Mouse (Mus musculus): ENCODE data around the gene Ubap2l. TPM values are rescaled to one million over a fixed set of nuclear protein-coding genes. Genes with fewer than 3 reads are reported as not detected.

The Ubap2l gene
- polyA plus RNA-seq, 1 experiment from 2014 or later, result 148 TPM

DNA sequence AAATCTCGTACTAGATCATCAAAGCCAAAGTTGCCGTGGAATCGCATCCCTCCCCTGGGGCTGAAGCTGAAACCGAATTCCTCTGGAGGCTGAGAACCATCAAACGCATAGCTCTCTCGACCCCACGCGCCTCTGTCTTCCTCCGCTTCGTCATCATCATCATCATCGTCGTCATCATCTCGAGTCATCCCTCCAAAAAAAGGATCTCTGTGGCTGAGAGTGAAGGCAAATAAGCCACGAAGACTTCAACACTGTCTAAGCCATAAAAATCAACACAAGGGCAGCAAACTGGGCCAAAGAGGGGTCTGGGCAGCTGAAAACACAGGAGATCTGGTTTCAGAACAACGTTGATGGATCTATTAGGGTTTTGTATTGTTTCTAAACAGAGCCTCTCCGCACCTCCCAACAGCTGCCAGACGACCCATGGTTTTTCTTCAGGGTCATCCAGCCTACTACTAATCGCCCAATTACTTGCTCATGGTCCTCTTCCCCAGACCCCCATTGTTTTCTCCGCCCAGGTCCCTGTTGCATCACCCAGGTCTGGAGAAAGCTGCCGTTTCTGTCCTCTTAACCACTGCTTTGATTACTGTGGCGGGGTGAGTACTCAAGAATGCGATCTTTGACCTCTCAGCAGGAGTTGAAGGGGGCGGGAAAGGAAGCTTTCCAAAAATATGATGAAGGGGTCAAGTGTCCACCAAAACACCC, 54.5 kb downstream of the Ubap2l start:
- Histone ChIP-seq H3K4me3 (peak overlapping the region; percentile 76), H3K9ac (peak overlapping the region; percentile 84), H3K4me2 (peak overlapping the region; percentile 91), H3K27me3 (no peaks in the 10 kb centered on the region), H3K27ac (replicated peaks) (peak overlapping the region; percentile 91), H3K4me1 (replicated peaks) (peaks cover 22% of the 10 kb centered on the region), H3K36me3 (peaks cover 50% of the 10 kb centered on the region), H3K9me3 (no peaks in the 10 kb centered on the region)
- 13% methylated on average over 23 of the region's 23 CpGs for WGBS
- ATAC-seq (ENCODE audit: low read depth), result peak; percentile 68; the same call in 1 of the 2 replicates

GRCm38 (mm10) chr3:89994807-89995515, 57.5 kb downstream of the Ubap2l start:
- H3K9ac ChIP-seq, result no peak overlapping the region
- no peak overlapping the region for H3K4me3 ChIP-seq
- H3K4me2 ChIP-seq, result no peak overlapping the region
- no peaks in the 10 kb centered on the region for H3K9me3 ChIP-seq
- no peak overlapping the region for H3K27ac ChIP-seq (replicated peaks)
- H3K4me1 ChIP-seq (replicated peaks), result peaks cover 22% of the 10 kb centered on the region
- no peaks in the 10 kb centered on the region for H3K27me3 ChIP-seq
- no peak for ATAC-seq (ENCODE audit: low read depth)
- H3K36me3 ChIP-seq, result peaks cover 26% of the 10 kb centered on the region
- WGBS, result 94% methylated on average over 5 of the region's 5 CpGs

- WGBS, result 96% methylated on average over 4 of the region's 4 CpGs
Observed at GRCm38 (mm10) chr3:89987822-89988221, 64.6 kb downstream of the Ubap2l start.

DNA sequence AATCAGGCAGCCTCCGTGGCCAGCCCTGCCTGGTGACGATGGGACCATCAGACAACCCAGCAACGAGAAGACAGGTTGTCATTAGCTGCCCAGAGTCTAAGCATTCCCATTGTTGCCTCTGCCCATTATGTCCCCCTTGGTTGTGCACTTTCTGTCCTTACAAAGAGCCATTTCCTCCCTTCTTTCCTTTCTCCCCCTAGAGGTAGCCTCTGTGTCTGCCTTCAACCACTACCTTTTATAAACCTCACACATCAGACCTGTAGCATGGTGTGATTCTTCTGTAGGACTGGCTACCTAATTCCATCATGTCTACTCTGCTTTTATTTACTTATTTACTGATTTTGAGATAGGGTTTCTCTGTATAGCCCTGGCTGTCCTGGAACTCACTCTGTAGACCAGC, 65.2 kb downstream of the Ubap2l start:
- ATAC-seq (ENCODE audit: low read depth), result no peak
- Histone ChIP-seq H3K4me3 (no peak overlapping the region), H3K4me1 (replicated peaks) (no peaks in the 10 kb centered on the region), H3K27ac (replicated peaks) (no peak overlapping the region), H3K9me3 (no peaks in the 10 kb centered on the region), H3K4me2 (no peak overlapping the region), H3K27me3 (no peaks in the 10 kb centered on the region), H3K36me3 (no peaks in the 10 kb centered on the region), H3K9ac (no peak overlapping the region)
- WGBS, result 59% methylated on average over 3 of the region's 3 CpGs

More at GRCm38 (mm10) chr3:89987822-89988221, 64.6 kb downstream of the Ubap2l start:
- no peak for ATAC-seq (ENCODE audit: low read depth)
- H3K27me3 ChIP-seq, result no peaks in the 10 kb centered on the region
- no peaks in the 10 kb centered on the region for H3K4me1 ChIP-seq (replicated peaks)
- H3K27ac ChIP-seq (replicated peaks), result no peak overlapping the region
- H3K4me3 ChIP-seq, result no peak overlapping the region
- peaks cover 3% of the 10 kb centered on the region; the same call in 1 of the 2 replicates for H3K36me3 ChIP-seq
- no peak overlapping the region for H3K9ac ChIP-seq
- H3K9me3 ChIP-seq, result no peaks in the 10 kb centered on the region
- no peak overlapping the region for H3K4me2 ChIP-seq

DNA sequence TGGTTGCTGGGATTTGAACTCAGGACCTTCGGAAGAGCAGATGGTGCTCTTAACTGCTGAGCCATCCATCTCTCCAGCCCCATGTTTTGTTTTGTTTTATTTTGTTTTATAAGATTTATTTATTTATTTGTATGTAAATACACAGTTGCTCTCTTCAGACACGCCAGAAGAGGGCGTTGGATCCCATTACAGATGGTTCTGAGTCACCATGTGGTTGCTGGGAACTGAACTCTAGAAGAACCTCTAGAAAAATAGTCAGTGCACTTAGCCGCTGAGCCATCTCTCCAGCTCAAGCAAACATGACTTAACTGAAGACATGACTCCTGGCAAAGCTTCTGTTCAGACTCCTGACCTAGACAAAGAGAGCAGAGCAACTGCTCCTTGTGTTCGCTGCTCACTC, 70.0 kb downstream of the Ubap2l start:
- H3K4me1 ChIP-seq (replicated peaks), result no peaks in the 10 kb centered on the region
- ATAC-seq (ENCODE audit: low read depth), result no peak
- H3K9me3 ChIP-seq, result no peaks in the 10 kb centered on the region
- H3K27ac ChIP-seq (replicated peaks), result no peak overlapping the region
- H3K4me2 ChIP-seq, result no peak overlapping the region
- H3K9ac ChIP-seq, result no peak overlapping the region
- H3K4me3 ChIP-seq, result no peak overlapping the region
- no peaks in the 10 kb centered on the region for H3K36me3 ChIP-seq
- WGBS, result 78% methylated on average over 5 of the region's 5 CpGs
- H3K27me3 ChIP-seq, result no peaks in the 10 kb centered on the region

DNA sequence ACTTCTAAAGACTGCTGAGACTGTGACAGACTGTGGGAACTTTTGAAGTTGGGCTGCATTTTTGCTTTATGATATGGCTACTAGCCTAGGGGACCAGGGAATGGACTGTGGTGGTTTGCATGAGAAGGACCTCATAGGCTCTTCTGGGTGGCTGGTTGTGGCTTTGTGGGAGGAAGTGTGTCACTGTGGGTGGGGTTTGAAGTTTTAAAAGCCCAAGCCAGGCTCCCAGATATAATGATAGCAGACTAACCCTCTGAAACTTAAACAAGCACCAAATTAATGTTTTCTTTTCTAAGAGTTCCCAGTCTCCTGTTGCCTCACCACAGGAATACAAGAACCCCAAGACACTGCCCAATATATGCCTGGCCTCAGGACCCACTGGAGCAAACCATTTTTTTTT, 75.6 kb downstream of the Ubap2l start:
- H3K9me3 ChIP-seq, result no peaks in the 10 kb centered on the region
- no peak for ATAC-seq (ENCODE audit: low read depth)
- H3K4me3 ChIP-seq, result no peak overlapping the region
- no peaks in the 10 kb centered on the region for H3K27me3 ChIP-seq
- no peak overlapping the region for H3K4me2 ChIP-seq
- no peaks in the 10 kb centered on the region for H3K4me1 ChIP-seq (replicated peaks)
- H3K27ac ChIP-seq (replicated peaks), result no peak overlapping the region
- H3K9ac ChIP-seq, result no peak overlapping the region
- no peaks in the 10 kb centered on the region for H3K36me3 ChIP-seq

GRCm38 (mm10) chr3:89968509-89968908, 83.9 kb downstream of the Ubap2l start:
- H3K4me1 ChIP-seq (replicated peaks), result peaks cover 23% of the 10 kb centered on the region
- no peaks in the 10 kb centered on the region for H3K27me3 ChIP-seq
- ATAC-seq (ENCODE audit: low read depth), result no peak
- H3K36me3 ChIP-seq, result no peaks in the 10 kb centered on the region
- no peak overlapping the region for H3K27ac ChIP-seq (replicated peaks)
- H3K9ac ChIP-seq, result no peak overlapping the region
- H3K4me3 ChIP-seq, result no peak overlapping the region
- WGBS, result 73% methylated on average over 7 of the region's 7 CpGs
- H3K9me3 ChIP-seq, result no peaks in the 10 kb centered on the region
- no peak overlapping the region for H3K4me2 ChIP-seq

- WGBS, result 78% methylated on average over 4 of the region's 4 CpGs
- Histone ChIP-seq H3K27me3 (no peaks in the 10 kb centered on the region), H3K4me3 (no peak overlapping the region), H3K36me3 (no peaks in the 10 kb centered on the region), H3K9me3 (no peaks in the 10 kb centered on the region), H3K4me1 (replicated peaks) (peaks cover 29% of the 10 kb centered on the region), H3K9ac (no peak overlapping the region), H3K4me2 (no peak overlapping the region), H3K27ac (replicated peaks) (no peak overlapping the region)
- no peak for ATAC-seq (ENCODE audit: low read depth)
Observed at GRCm38 (mm10) chr3:89966946-89967345, 85.5 kb downstream of the Ubap2l start.

GRCm38 (mm10) chr3:89965972-89966371, 86.5 kb downstream of the Ubap2l start:
- Histone ChIP-seq H3K9me3 (no peaks in the 10 kb centered on the region), H3K9ac (no peak overlapping the region), H3K27ac (replicated peaks) (no peak overlapping the region), H3K4me3 (no peak overlapping the region), H3K4me2 (no peak overlapping the region), H3K4me1 (replicated peaks) (peaks cover 38% of the 10 kb centered on the region), H3K27me3 (no peaks in the 10 kb centered on the region), H3K36me3 (no peaks in the 10 kb centered on the region)
- 87% methylated on average over 5 of the region's 5 CpGs for WGBS
- ATAC-seq (ENCODE audit: low read depth), result no peak

DNA sequence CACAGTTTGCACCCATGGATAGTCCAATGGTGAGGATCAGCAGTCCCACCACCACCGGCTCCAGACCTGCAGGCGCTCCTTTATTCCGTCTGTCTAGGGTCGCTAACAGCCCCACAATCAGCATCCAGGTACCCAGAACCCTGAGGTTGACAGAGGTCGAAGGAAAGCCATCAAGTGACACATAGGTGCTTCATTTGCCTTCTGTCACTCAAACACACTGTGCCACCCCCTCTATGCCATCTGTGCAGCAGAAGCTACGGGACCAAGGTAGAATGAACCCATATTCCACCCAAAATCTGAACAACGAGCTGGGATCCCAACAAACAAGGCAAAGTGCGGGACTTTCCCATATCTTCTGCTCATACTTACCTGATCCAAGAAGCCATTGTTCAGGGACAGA, 86.9 kb downstream of the Ubap2l start:
- Histone ChIP-seq H3K4me3 (no peak overlapping the region), H3K36me3 (no peaks in the 10 kb centered on the region), H3K9ac (no peak overlapping the region), H3K4me1 (replicated peaks) (peaks cover 42% of the 10 kb centered on the region), H3K4me2 (no peak overlapping the region), H3K27me3 (no peaks in the 10 kb centered on the region), H3K27ac (replicated peaks) (no peak overlapping the region), H3K9me3 (no peaks in the 10 kb centered on the region)
- 95% methylated on average over 8 of the region's 8 CpGs for WGBS
- no peak for ATAC-seq (ENCODE audit: low read depth)

DNA sequence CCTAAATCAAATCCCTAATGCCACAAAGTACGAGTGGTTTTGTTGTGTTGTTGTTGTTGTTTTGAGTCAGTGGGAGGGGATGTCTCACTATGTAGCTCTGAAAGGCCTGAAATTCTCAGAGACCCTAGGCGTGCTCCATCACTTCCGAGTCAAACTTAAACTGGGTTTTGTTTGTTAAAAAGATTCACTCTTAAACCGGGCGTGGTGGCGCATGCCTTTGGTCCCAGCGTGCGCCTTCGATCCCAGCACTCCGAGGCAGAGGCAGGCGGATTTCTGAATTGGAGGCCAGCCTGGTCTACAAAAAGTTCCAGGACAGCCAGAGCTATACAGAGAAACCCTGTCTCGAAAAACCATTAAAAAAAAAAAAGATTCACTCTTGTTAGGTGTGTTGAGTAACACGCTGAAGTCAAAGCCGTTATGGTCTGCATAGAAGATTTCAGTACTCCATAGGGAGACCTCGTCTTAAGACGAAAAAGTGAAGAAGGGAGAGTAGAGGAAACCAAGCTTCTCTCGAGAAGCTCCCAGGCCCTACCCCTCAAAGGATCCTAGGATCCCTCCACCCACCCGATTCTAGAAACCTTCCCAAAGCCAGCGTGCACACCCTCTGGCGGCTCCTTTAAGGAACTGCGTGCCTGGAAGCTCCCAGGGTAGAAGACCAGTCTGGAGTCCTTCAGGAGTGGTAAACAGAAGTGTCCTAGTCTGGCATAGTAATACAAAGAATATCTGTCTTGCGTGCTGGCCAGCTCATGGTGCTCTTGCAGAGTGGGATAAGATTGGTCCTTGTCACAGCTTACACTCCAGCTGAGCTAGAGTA, 88.3 kb downstream of the Ubap2l start:
- WGBS, result 35% methylated on average over 22 of the region's 22 CpGs
- Histone ChIP-seq H3K9ac (peak overlapping the region; percentile 98), H3K4me3 (peak overlapping the region; percentile 92), H3K4me2 (peak overlapping the region; percentile 95), H3K27ac (replicated peaks) (peak overlapping the region; percentile 95), H3K4me1 (replicated peaks) (peaks cover 55% of the 10 kb centered on the region), H3K36me3 (peaks cover under 1% of the 10 kb centered on the region; the same call in 1 of the 2 replicates), H3K9me3 (no peaks in the 10 kb centered on the region), H3K27me3 (no peaks in the 10 kb centered on the region)
- no peak for ATAC-seq (ENCODE audit: low read depth)

DNA sequence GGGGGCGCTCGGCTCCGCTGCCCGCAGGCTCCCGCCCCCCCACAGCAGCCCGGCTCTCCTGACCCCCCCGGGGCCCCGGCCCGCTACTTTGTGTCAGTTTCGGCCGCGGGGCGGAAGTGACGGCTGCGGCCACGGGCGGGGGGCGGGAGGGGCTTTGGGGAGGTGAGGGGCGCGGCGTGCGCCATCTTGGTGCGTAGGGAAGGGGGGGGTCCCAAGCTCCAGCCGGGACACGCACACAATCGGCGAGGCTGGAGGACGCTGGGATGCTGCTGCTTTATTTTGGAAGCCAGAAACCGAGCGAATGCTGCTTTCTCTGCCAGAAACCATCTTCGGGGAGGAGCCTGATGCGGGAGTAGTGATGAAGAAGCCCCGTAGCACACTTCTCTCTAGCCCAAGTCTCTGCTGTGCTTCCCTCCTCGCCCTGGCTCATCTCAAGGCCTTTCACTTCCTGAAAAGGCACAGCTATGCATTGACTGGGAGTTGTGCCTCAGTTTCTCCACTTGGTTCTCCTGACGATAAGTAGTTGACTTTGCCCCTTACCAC, 89.1 kb downstream of the Ubap2l start, which contains the start of gene Atp8b2:
Gene Atp8b2, minus strand, starts transcription at position 288 of the 543 bp plus-strand sequence.
- peak within 1 kb of the TSS; percentile 95 for H3K4me2 ChIP-seq
- H3K9ac ChIP-seq, result peak within 1 kb of the TSS; percentile 98
- WGBS, result 1% methylated on average over 33 of the region's 35 CpGs
- peaks cover 9% of the 10 kb centered on the region for H3K36me3 ChIP-seq
- peak within 1 kb of the TSS; percentile 95 for H3K27ac ChIP-seq (replicated peaks)
- peak within 1 kb of the TSS; percentile 92 for H3K4me3 ChIP-seq
- H3K4me1 ChIP-seq (replicated peaks), result peaks cover 63% of the 10 kb centered on the region
- H3K9me3 ChIP-seq, result no peaks in the 10 kb centered on the region
- no peaks in the 10 kb centered on the region for H3K27me3 ChIP-seq
- peak; percentile 70 for ATAC-seq (ENCODE audit: low read depth)

Data from neural tube, embryonic 13.5 days (tissue).